ENCODE assay signal across 8 mouse cellular contexts in genomic region chr8:125950007-125950940, GRCm38 (mm10). TPM values are rescaled to one million over a fixed set of nuclear protein-coding genes. Genes with fewer than 3 reads are reported as not detected.
A peak's percentile ranks its signal among the peaks of the same experiment; 100 is the strongest.
DNase-seq lines count a peak whose midpoint lies in the region; ATAC-seq lines count a peak whose summit lies in the region.

No protein-coding gene starts in this region.

- peak; percentile 93 for ATAC-seq in megakaryocyte-erythroid progenitor cell, adult 5-6 weeks (replicated peaks; ENCODE audit: low FRiP score, low TSS enrichment, poor library complexity, severe bottlenecking)

- intact Hi-C loops in gastrocnemius, postnatal 14 days (cut with DNase I; ENCODE audit: low total_unique reads), result loop anchor here (5.0 kb wide), 1 partner anchor 132 kb away; no protein-coding TSS in a partner anchor

- peak; percentile 85 to 95 for DNase-seq in adrenal gland, adult (ENCODE audit: inconsistent age in 2 of 2, low spot score in 1 of 2)
- peak; percentile 98 for DNase-seq in embryo, embryonic 10.5 days (ENCODE audit: low spot score)
- DNase-seq in gastrocnemius, postnatal 14 days, result peak; percentile 73
- DNase-seq in induced T-regulatory cell, adult 2 months (ENCODE audit: low read depth), result peak; percentile 90
- peak; percentile 25 to 86 for DNase-seq in left cerebral cortex, adult 8-10 months (ENCODE audit: low spot score in 2 of 2)
- DNase-seq in right cerebral cortex, postnatal 25 days, result peak; percentile 75
- DNase-seq in urinary bladder, postnatal 4 days (ENCODE audit: low spot score in 2 of 2), result peak; percentile 69 to 83

RNA-seq across cellular contexts. Expression of gene Map3k21, which starts 40.0 kb away (rescaled TPM):
- under 1 TPM; 0.07 to 0.18 TPM for total RNA-seq in gastrocnemius, postnatal 14 days (2021)
- 1 to 10 TPM; 2.3 to 2.9 (median 2.8) TPM for total RNA-seq in left cerebral cortex, adult 8-10 months (2022)
- total RNA-seq in megakaryocyte-erythroid progenitor cell, adult 5-6 weeks (2014; fragmentation: Nextera tagmentation), result not detected in 2 replicates
- total RNA-seq in megakaryocyte-erythroid progenitor cell, adult 5-6 weeks (2017), result not detected in 2 replicates

RNA-seq across cellular contexts. Expression of gene Kcnk1, which starts 44.7 kb away (rescaled TPM):
- total RNA-seq in gastrocnemius, postnatal 14 days (2021), result 1 to 10 TPM; 1.4 to 1.8 TPM
- total RNA-seq in left cerebral cortex, adult 8-10 months (2022), result 10 to 100 TPM; 66.7 to 79.5 (median 75.2) TPM
- not detected in 2 replicates for total RNA-seq in megakaryocyte-erythroid progenitor cell, adult 5-6 weeks (2014; fragmentation: Nextera tagmentation)
- 1.2 TPM in 1 of 2 replicates, not detected in the other for total RNA-seq in megakaryocyte-erythroid progenitor cell, adult 5-6 weeks (2017)

RNA-seq across cellular contexts. Expression of gene Pcnx2, which starts 52.2 kb away (rescaled TPM):
- total RNA-seq in gastrocnemius, postnatal 14 days (2021), result under 1 TPM; 0.23 to 0.35 TPM
- total RNA-seq in left cerebral cortex, adult 8-10 months (2022), result 10 to 100 TPM; 76.7 to 90.1 (median 84.9) TPM
- total RNA-seq in megakaryocyte-erythroid progenitor cell, adult 5-6 weeks (2014; fragmentation: Nextera tagmentation), result not detected in 2 replicates
- not detected in 2 replicates for total RNA-seq in megakaryocyte-erythroid progenitor cell, adult 5-6 weeks (2017)

Comparison
In these comparisons a context has a peak if more than half of its experiments do, and no peak if none do; other contexts are left out.
1. Peak in every context shown above with its lines: DNase-seq and ATAC-seq.
2. RNA of gene Kcnk1, which starts 44.7 kb away (total RNA-seq): 66.7 to 79.5 TPM in left cerebral cortex, adult 8-10 months; 1.4 to 1.8 TPM in gastrocnemius, postnatal 14 days and 1.2 TPM in megakaryocyte-erythroid progenitor cell, adult 5-6 weeks; every median in the first group is over 10 times any median in the second.
3. RNA of gene Pcnx2, which starts 52.2 kb away (total RNA-seq): 76.7 to 90.1 TPM in left cerebral cortex, adult 8-10 months; 0.23 to 0.35 TPM in gastrocnemius, postnatal 14 days and not detected in megakaryocyte-erythroid progenitor cell, adult 5-6 weeks; every median in the first group is over 10 times any median in the second.